ENCODE assay signal across 16 mouse cellular contexts in the genomic region with DNA sequence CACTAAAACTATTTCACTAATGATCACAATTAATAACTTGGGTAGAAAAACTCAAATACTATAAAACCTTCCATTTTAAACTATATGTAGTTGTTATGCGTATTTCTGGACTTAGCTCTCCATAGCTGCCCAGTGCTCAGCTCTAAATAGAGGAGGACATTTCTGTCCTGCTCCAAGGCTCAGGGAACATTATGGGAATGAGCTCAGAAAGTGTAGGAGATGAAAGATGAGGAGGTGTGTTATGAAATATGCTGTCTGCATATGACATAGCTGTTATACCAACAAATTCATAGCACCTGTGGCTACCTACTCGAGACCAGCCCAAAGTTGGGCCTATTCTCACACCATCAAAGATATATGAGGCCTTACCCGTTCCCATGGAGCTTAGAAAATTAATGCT.
"Had no signal": no experiment of that assay in that cellular context is flagged by ENCODE, and none has a peak within 500 bp of the region (broad histone marks: within the 10 kb centered on the region; RNA-seq: fewer than 3 reads in every experiment).

No protein-coding gene starts in this region.

- H3K4me1 ChIP-seq: neural tube, embryonic 15.5 days had no signal

- H3K9me3 ChIP-seq: neural tube, embryonic 15.5 days; stomach, embryonic 15.5 days had no signal

- H3K4me3 ChIP-seq: neural tube, embryonic 13.5 days; neural tube, embryonic 15.5 days; stomach, embryonic 15.5 days had no signal

- H3K27me3 ChIP-seq: neural tube, embryonic 13.5 days; neural tube, embryonic 15.5 days; stomach, embryonic 15.5 days had no signal

- H3K9ac ChIP-seq: neural tube, embryonic 13.5 days; neural tube, embryonic 15.5 days; stomach, embryonic 15.5 days had no signal

- H3K4me2 ChIP-seq: neural tube, embryonic 13.5 days; neural tube, embryonic 15.5 days; stomach, embryonic 15.5 days had no signal

- H3K36me3 ChIP-seq: neural tube, embryonic 13.5 days; neural tube, embryonic 15.5 days; stomach, embryonic 15.5 days had no signal

- DNase-seq: retina, postnatal 1 day; right cerebral cortex, adult 18-20 months; right cerebral cortex, postnatal 14 days; right cerebral cortex, postnatal 25 days; right cerebral cortex, postnatal 4 days; spleen, adult 18-20 months; thymus, adult 18-20 months; thymus, adult 2 months; thymus, postnatal 14 days; thymus, postnatal 25 days; thymus, postnatal 36 days; thymus, postnatal 4 days had no signal

- H3K27ac ChIP-seq: neural tube, embryonic 13.5 days; neural tube, embryonic 15.5 days; stomach, embryonic 15.5 days; stomach, postnatal 0 days had no signal
